Mouse (Mus musculus) CH12.LX (cell line): ENCODE results near the gene Chrne. TPM values are rescaled to one million over a fixed set of nuclear protein-coding genes. Genes with fewer than 3 reads are reported as not detected.

ENCODE experiments used
- DNase-seq: peaks from one replicate; pipeline ENCODE4 v3.0.0-alpha.2; 2013; ENCODE audit errors: extremely low read depth
- H3K27ac ChIP-seq: 2 replicates; pipeline ENCODE4 v1.5.1; 2012; ENCODE audit warnings: low read depth, mild to moderate bottlenecking, control low read depth, moderate library complexity; ENCODE audit not compliant: insufficient read depth
- H3K27me3 ChIP-seq: replicated peaks from 2 replicates; pipeline ENCODE3; 2012; ENCODE audit warnings: inconsistent platforms
- H3K36me3 ChIP-seq, 2 experiments: replicated peaks in 1 of 2; 2 replicates each; pipeline versions ENCODE3 to v1.6.1; 2012; ENCODE audit warnings: inconsistent platforms in 1 of 2, low read length in 1 of 2, mild to moderate bottlenecking in 1 of 2, mixed read lengths in 1 of 2, moderate library complexity in 1 of 2; ENCODE audit not compliant: control insufficient read depth in 1 of 2, insufficient read depth in 1 of 2
- H3K4me1 ChIP-seq, 2 experiments: 2 replicates each; pipeline ENCODE4 v1.6.1; 2012; ENCODE audit warnings: inconsistent platforms in 1 of 2, moderate library complexity in 1 of 2; ENCODE audit not compliant: insufficient read depth in 2 of 2, control insufficient read depth in 1 of 2
- H3K4me2 ChIP-seq: 2 replicates; pipeline ENCODE4 v1.6.1; 2012; ENCODE audit warnings: low read depth, mild to moderate bottlenecking, control low read depth; ENCODE audit not compliant: poor library complexity, insufficient read depth, severe bottlenecking
- H3K4me3 ChIP-seq, 3 experiments: fragments of 150-350 bp in 1 of 3; sonication (generic) in 1 of 3; replicated peaks in 1 of 3; 2 replicates each; pipeline versions ENCODE3 to v1.5.1; 2011 to 2012; ENCODE audit warnings: low read depth in 2 of 3, low read length in 2 of 3, mild to moderate bottlenecking in 2 of 3, moderate library complexity in 2 of 3, control low read depth in 1 of 3, improper control_type of control experiment in 1 of 3, inconsistent platforms in 1 of 3, mixed read lengths in 1 of 3; ENCODE audit not compliant: poor library complexity in 1 of 3
- H3K79me2 ChIP-seq: replicated peaks from 2 replicates; pipeline ENCODE4 v1.6.1; 2012; ENCODE audit warnings: mild to moderate bottlenecking, moderate library complexity; ENCODE audit not compliant: control insufficient read depth, poor library complexity, insufficient read depth, severe bottlenecking; ENCODE audit errors: extremely low read depth
- H3K9ac ChIP-seq: 2 replicates; pipeline ENCODE4 v1.6.1; 2012; ENCODE audit warnings: low read depth, mild to moderate bottlenecking, control low read depth, moderate library complexity; ENCODE audit not compliant: insufficient read depth
- H3K9me3 ChIP-seq: replicated peaks from 2 replicates; pipeline ENCODE3; 2012; ENCODE audit warnings: low read length, inconsistent platforms, mixed read lengths
- BHLHE40 ChIP-seq: IDR thresholded peaks from 2 replicates; pipeline ENCODE4 v1.6.1; 2011; ENCODE audit warnings: mild to moderate bottlenecking, low read depth, low read length, improper control_type of control experiment
- CHD1 ChIP-seq: IDR thresholded peaks from 2 replicates; pipeline ENCODE4 v1.6.1; 2012; ENCODE audit warnings: low read depth, low read length, improper control_type of control experiment, inconsistent platforms
- CTCF ChIP-seq, 2 experiments: IDR thresholded peaks in 1 of 2; conservative IDR thresholded peaks in 1 of 2; 2 replicates each; pipeline ENCODE4 v1.5.1; 2011 to 2012; ENCODE audit warnings: low read depth in 2 of 2, low read length in 2 of 2, improper control_type of control experiment in 1 of 2, inconsistent platforms in 1 of 2, mild to moderate bottlenecking in 1 of 2, moderate library complexity in 1 of 2
- EP300 ChIP-seq: IDR thresholded peaks from 2 replicates; pipeline ENCODE4 v1.6.1; 2011; ENCODE audit warnings: low read length, improper control_type of control experiment
- HCFC1 ChIP-seq: IDR thresholded peaks from 2 replicates; pipeline ENCODE4 v1.6.1; 2012; ENCODE audit warnings: low read depth, mild to moderate bottlenecking, inconsistent platforms, low read length, improper control_type of control experiment
- MAX ChIP-seq: IDR thresholded peaks from 2 replicates; pipeline ENCODE4 v1.6.1; 2011; ENCODE audit warnings: low read length, improper control_type of control experiment
- MEF2A ChIP-seq: IDR thresholded peaks from 2 replicates; pipeline ENCODE4 v1.6.1; 2014; ENCODE audit warnings: low read depth, mild to moderate bottlenecking, inconsistent platforms, low read length, improper control_type of control experiment, borderline replicate concordance
- MXI1 ChIP-seq: IDR thresholded peaks from 2 replicates; pipeline ENCODE4 v1.6.1; 2011; ENCODE audit warnings: mild to moderate bottlenecking, low read depth, low read length, improper control_type of control experiment
- PAX5 ChIP-seq: IDR thresholded peaks from 2 replicates; pipeline ENCODE4 v1.6.1; 2012; ENCODE audit warnings: low read length, inconsistent platforms, mixed read lengths
- RAD21 ChIP-seq: IDR thresholded peaks from 2 replicates; pipeline ENCODE4 v1.6.1; 2011; ENCODE audit warnings: low read depth, mild to moderate bottlenecking, low read length, improper control_type of control experiment, moderate library complexity
- SMC3 ChIP-seq: IDR thresholded peaks from 2 replicates; pipeline ENCODE4 v1.6.1; 2011; ENCODE audit warnings: low read depth, low read length, improper control_type of control experiment
- TBP ChIP-seq: conservative IDR thresholded peaks from 2 replicates; pipeline ENCODE4 v1.6.1; 2011; ENCODE audit warnings: low read depth, low read length, improper control_type of control experiment
- TCF12 ChIP-seq: IDR thresholded peaks from 2 replicates; pipeline ENCODE4 v1.6.1; 2014; ENCODE audit warnings: low read depth, mild to moderate bottlenecking, inconsistent platforms, low read length, improper control_type of control experiment
- UBTF ChIP-seq: IDR thresholded peaks from 2 replicates; pipeline ENCODE4 v1.6.1; 2012; ENCODE audit warnings: low read depth, mild to moderate bottlenecking, inconsistent platforms, low read length, improper control_type of control experiment, moderate library complexity
- USF2 ChIP-seq: conservative IDR thresholded peaks from 2 replicates; pipeline ENCODE4 v1.6.1; 2011; ENCODE audit warnings: low read depth, low read length, improper control_type of control experiment
- ZNF384 ChIP-seq: IDR thresholded peaks from 2 replicates; pipeline ENCODE4 v1.6.1; 2012; ENCODE audit warnings: low read depth, low read length, improper control_type of control experiment, inconsistent platforms
- dilution Hi-C: fragments of 300-500 bp; cut with MboI; formaldehyde crosslinking; loops from 2 replicates; pipeline ENCODE4 v1.14.3; 2020; ENCODE audit warnings: low sequenced_read_pairs; ENCODE audit not compliant: extremely low pct_unique_long_range_greater_than_20kb, extremely low pct_ligation_motif_present
- in situ Hi-C: fragments of 300-500 bp; cut with MboI; formaldehyde crosslinking; loops from 3 replicates; pipeline ENCODE4 v1.14.3; 2019; ENCODE audit warnings: low sequenced_read_pairs, low pct_ligation_motif_present, low pct_unique_long_range_greater_than_20kb, mixed read lengths
- polyA plus RNA-seq: library from polyadenylated mRNA; unstranded; fragments of >175 nt; gene quantifications from 2 replicates; pipeline ENCODE4 v1.2.1, GENCODE M21; 2012; ENCODE audit warnings: low read depth; ENCODE audit not compliant: insufficient read length
- total RNA-seq, 2 experiments: library from RNA; depleted of rRNA; stranded (reverse); fragments of 300-350 nt in 1 of 2; fragments of >200 nt in 1 of 2; gene quantifications; 2 replicates each; pipeline ENCODE4 v1.2.3; 2012 to 2014

Chrne gene
- total and polyA plus RNA-seq, 3 experiments = not detected

DNA sequence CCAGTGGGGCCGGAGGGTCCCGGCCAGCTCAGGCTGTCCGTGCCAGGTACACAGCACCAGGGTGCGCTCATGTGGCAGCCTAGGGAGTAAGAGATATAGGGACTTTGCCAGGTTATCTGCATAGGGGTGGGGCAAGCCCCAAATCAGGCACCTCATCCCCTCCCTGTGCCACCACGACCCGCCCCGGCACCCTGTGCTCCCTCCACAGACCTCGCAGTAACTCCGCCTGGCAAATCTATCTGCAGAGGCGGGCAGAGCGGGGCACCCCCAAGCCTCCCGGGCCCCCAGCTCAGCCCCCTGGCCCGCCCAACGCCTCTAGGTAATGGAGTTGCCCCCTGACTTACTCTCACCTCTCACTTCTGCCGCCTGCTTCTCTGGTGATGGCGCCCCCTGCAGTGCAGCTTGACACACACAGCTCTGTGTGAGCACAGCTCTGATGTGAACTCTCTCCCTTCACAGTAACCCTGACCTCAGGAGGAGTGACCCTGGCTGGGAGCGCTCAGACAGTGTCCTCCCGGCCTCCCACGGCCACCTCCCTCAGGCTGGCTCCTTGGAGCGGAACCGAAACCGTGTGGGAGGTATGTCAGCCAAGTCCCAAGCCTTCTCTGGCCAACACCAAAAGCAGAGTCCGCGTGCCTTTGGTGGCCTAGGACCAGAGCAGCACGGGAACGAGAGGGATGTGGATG, 10.5 kb downstream of the Chrne start:
- Histone ChIP-seq H3K36me3 (peaks cover 88 to 98% of the 10 kb centered on the region in 2 experiments), H3K4me2 (no peak overlapping the region), H3K27me3 (no peaks in the 10 kb centered on the region), H3K79me2 (no peaks in the 10 kb centered on the region), H3K4me1 (peaks cover 0 to 9% of the 10 kb centered on the region in 2 experiments; a peak in 2 of 4 replicates), H3K9me3 (no peaks in the 10 kb centered on the region), H3K9ac (no peak overlapping the region), H3K27ac (no peak overlapping the region), H3K4me3 (no peak overlapping the region)
- TF ChIP-seq SMC3 (peak; percentile 54), RAD21 (peak; percentile 20), MEF2A (no peak), CTCF (conservative IDR thresholded peaks at IDR 0.05 in 1 of 2, IDR thresholded peaks at IDR 0.05 in 1 of 2; ENCODE audit: low read depth in 2 of 2, low read length in 2 of 2) (peak in 1 of 2 experiments; percentile 64; a peak in 2 of 4 replicates), UBTF (no peak)
- in situ Hi-C loops (loop anchor here (5.0 to 25.0 kb wide), 2 partner anchors 91 to 371 kb away; partner anchors contain the start of genes 0610010K14Rik, Bcl6b, Gltpd2 and Gm21988), dilution Hi-C loops (no loop called here)
- no peak for DNase-seq

DNA sequence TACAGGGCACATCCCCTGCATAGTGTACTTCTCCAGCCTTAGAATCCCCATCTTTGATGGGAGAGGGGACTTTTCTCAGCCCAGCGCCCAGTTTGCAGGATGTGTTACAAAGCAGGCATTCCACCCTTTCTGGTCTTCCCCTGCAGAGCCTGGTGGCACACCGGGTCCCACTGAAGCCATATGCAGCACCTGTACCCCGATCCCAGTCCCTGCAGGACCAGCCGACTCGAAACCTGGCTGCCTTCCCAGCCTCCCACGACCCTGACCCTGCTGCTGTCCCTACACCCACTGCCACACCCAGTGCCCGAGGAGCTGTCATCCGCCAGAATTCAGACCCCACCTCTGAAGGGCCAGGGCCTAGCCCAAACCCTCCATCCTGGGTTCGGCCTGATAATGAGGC, 11.4 kb downstream of the Chrne start:
- Histone ChIP-seq H3K9me3 (no peaks in the 10 kb centered on the region), H3K4me2 (no peak overlapping the region), H3K79me2 (no peaks in the 10 kb centered on the region), H3K4me1 (peaks cover 0 to 2% of the 10 kb centered on the region in 2 experiments; a peak in 2 of 4 replicates), H3K4me3 (no peak overlapping the region), H3K27ac (no peak overlapping the region), H3K36me3 (peaks cover 88 to 98% of the 10 kb centered on the region in 2 experiments), H3K27me3 (no peaks in the 10 kb centered on the region), H3K9ac (no peak overlapping the region)
- in situ Hi-C loops = loop anchor here (5.0 to 25.0 kb wide), 2 partner anchors 90 to 370 kb away; partner anchors contain the start of genes 0610010K14Rik, Bcl6b, Gltpd2 and Gm21988
- dilution Hi-C loops = no loop called here
- DNase-seq = no peak
- TF ChIP-seq PAX5 (no peak), HCFC1 (no peak), MAX (no peak), TCF12 (no peak), ZNF384 (no peak), EP300 (no peak), CHD1 (no peak), BHLHE40 (no peak), USF2 (no peak), MXI1 (no peak), TBP (no peak)
